Mouse (Mus musculus): Measurements from ENCODE around the gene Mup4.
"Not testable (repeated sequence)": the region's sequence is repeated elsewhere in the genome, so short reads cannot be mapped to it uniquely, and the experiment has no call there.

The Mup4 gene

DNA sequence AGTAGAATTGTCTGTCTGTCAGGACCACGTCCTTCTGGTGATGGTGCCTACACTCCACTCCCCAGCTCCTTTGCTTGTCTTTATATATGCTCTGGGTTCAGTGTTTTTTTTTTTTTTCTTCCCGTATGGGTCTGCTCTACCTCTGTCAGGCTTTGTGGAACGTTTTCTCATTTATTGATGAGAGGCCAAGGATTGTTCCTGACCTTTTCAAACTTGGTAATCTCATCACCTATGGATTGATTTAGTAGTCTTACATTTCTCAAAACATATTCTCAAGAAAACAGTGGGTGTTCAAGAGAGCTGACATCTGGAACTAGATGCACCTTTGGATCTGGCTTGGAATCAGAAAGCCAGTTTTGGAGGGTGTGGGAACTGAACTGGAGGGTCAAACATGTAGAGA, at the start of gene Mup4:
Gene Mup4 (minus strand): TSS at position 101 of the 400 bp plus-strand sequence.
- DNase-seq (ENCODE audit: low spot score in 2 of 2), result no peak

DNA sequence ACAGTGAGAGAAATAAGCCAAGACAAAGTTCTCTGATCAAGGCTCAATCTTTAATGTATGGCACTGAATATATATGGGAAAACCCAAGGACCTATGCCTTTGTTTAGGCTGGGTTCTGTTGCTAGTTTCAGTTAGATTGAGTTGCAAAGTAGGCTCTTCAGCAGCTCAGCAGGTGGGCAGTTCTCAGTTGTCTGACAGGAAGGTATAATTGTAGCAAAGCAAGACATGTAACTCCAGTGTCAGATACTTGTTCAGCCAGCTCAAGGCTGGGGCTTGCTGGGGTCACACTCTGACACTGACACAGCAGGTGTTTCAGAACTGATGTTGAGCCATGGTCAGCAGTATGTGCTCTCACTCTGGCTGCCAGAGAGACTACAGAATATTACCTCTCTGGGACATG, 37.4 kb upstream of the Mup4 start:
- DNase-seq (ENCODE audit: low spot score in 2 of 2), result not testable (repeated sequence)

DNA sequence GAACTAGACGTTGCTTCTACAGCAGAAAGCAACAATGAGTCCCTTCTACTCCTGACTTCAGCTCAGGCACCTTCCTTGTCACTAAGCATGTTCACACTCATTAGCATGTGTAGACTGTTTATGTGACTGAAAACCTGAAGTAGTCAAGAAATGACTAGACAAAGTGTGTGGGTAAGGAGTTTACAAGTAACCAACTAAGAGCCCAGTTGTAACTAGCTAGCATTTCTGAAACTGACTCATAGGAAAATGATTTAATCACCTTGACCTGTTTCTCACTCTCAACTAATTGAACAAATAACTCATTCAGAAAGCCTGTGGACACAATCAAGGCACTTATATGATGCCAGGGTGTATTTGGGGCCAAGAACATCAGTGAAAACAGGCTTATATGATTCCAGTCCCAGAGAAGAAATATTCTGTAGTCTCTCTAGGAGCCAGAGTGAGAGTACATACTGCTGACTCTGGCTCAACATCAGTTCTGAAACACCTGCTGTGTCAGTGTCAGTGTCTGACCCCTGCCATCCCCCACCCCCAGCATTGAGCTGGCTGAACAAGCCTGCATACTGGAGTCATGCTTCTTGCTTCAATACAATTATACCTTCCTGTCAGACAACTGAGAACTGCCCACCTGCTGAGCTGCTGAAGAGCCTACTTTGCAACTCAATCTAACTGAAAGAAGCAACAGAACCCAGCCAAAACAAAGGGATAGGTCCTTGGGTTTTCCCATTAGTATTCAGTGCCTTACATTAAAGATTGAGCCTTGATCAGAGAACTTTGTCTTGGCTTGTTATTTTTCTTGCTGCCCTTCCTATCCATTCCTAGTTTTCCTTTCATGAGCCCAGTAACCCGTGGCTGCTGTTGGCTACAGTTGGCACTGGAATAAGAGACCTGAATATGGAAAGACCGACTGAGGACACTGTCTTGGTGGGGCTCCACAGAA, 3.2 kb upstream of the Mup4 start, which contains the start of gene Mup6:
Gene Mup6 (plus strand): TSS at position 890 of the 940 bp plus-strand sequence.
- DNase-seq (ENCODE audit: low spot score in 2 of 2), result no peak

DNA sequence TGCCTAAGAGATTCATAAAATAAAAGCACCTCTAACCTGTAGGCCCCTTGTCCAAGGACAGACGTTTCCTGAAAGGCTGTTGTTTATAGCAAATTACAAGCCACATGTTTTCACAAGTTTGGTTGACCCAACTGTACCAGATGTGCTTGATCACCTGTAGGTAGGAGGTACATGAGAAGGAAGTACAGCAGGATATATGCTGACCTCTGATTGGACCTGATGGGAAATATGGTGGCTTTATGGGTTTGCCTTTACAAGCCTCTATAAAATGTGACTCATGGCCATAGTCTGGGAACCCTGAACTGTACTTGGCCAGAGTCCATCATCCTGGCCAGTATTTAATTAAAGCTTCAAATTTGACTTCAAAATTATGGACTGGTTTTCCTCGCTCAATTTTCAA, 23.0 kb downstream of the Mup4 start:
- no peak for DNase-seq (ENCODE audit: low spot score in 2 of 2)

DNA sequence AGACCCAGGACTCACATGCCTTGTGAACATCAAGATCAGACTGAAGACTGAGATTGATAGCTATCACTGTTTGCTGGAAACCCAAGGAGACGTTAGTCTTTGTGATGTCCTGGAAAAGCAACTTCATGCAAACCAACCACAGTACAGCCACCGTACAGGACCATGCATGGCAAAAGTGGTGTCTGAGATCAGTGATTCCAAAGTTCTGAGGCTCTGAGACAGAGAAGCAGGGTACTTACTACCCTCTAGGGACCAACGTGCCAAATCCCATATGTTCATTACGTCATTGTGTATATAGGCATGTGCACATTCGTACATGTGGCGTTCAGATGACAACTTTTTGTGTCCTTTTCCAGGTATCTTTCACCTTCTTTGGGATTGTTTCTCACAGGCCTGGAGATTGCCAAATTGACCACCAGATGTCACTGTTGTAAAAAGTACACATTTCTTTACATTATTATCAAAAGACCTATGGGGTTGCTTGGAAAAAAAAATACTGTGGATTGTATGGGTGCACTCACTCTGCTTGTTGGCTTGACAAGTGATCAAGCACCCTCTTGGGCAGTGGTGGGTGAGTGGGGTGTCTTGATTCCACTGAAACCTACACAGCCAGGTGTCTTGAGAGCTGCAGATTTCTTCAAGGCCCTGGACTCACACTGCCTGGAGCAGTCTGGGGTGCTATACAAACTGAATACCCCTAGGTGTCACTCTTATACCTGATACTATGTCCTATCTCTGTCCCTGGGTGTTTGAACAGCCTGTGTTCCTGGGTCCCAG, 27.8 kb downstream of the Mup4 start:
- DNase-seq (ENCODE audit: low spot score in 2 of 2), result peak in 1 of 2 experiments; percentile 5

DNA sequence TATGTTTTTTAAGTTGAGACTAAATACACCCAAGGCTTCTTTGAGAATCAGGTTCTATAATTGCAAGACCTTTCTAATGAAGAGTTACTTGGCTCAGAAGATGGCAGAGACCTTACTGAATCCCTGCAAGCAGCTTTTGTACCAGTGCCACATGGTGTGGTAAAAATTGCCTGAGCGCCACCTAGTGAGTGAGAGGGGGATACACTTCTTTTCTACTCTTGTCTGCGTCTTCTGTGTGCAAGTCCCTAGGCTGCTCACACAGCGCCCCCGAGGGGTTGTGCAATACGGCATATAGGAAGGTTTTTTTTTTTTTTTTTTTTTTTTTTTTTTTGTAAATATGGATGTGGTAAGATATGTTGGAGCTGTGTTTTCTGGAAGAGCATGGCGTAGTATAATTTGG, 32.2 kb downstream of the Mup4 start:
- peak; percentile 38 to 39 for DNase-seq (ENCODE audit: low spot score in 2 of 2)

DNA sequence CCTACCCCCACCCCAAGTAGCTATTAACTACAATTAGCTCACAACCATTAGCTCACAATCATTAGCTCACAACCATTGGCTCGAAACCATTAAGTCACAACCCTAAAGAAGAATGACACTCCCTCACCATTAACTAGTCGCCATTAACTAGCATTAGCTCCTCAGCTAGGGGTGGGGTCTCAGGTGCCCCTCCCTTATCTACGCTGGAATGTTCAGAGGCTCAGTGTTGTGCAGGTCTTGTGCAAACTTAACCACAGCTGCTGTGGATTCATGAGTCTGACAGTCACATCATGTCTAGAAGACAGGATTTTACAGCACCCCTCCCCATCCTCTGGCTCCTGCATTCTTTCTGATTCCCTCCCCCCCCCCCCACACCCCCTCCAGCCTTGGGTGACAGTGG, 32.8 kb downstream of the Mup4 start:
- no peak for DNase-seq (ENCODE audit: low spot score in 2 of 2)

DNA sequence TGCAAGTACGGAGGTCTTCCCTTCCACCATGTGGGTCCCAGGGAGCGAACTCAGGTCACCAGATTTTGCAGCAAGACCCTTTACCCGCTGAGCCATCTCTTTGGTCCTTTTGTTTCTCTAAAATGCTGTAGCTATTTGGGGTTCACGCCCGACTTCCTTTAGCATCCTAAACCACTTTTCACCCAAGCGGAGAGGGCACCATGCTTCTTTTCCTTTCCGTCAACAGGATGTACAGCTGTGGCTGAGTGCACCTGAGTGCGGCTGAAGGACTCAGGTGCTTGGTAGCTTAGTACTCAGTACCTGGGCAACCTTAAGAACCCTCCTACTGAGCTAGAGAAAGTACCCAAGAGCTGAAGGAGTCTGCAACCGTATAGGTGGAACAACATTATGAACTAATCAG, 35.4 kb downstream of the Mup4 start:
- no peak for DNase-seq (ENCODE audit: low spot score in 2 of 2)

DNA sequence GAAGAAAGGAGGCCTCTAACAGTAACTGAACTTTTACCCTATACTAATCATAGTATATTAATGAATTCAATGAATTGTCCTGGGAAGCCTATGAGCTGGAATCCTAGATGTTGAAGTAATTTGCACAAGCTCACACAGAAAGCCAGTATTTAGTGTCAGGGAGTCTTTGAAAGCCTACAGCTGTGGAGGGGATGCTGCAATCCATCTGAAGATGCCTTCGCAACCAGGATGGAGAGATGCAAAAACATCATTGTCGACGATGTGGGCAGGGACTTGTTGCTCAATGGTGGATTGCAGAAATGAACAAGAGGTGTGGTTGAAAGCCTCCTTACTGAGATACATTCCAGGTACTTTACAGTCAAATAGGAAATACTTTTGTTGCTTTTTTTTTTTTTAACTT, 42.5 kb downstream of the Mup4 start:
- no peak for DNase-seq (ENCODE audit: low spot score in 2 of 2)

DNA sequence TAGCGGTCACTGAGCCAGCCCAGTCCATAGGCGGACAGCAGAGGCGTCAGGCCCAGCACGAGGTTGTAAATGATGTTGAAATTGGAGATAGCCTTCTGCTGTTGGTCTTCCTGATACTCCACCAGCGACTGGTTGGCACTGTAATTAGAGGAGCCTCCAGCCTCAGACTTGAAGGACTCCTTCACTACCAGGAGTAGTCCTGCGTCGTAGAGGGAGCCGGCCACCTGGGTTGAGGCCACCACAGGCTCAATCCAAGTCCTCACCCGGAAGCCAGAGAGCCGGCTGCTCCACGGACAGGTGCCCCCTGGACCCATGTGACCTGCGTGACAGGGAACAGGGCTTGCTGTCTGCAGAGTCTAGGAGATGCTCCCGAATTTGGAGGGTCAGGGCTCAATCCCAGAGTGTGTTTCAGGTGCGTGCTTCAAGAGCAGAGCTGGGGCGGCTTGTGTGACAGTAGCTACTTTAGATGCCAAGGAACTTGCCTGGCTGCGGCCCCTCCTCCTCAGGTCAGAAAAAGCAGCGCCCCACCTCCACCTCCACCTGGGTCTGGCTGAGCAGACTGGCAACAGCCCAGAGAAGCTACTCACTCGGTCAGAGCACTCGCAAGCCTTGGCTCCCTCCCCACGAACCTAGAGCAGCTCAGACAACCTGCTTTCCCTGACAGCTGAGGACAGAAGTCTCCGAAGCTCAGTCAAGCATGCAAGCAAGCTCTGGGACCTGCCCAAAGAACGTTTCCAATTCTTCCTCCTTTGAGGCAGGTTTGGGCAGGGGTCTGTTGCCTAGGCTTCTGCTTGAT, 45.7 kb downstream of the Mup4 start, which contains the start of gene Slc46a2:
Gene Slc46a2 (minus strand): TSS at position 449 of the 796 bp plus-strand sequence.
- DNase-seq (ENCODE audit: low spot score in 2 of 2), result no peak

DNA sequence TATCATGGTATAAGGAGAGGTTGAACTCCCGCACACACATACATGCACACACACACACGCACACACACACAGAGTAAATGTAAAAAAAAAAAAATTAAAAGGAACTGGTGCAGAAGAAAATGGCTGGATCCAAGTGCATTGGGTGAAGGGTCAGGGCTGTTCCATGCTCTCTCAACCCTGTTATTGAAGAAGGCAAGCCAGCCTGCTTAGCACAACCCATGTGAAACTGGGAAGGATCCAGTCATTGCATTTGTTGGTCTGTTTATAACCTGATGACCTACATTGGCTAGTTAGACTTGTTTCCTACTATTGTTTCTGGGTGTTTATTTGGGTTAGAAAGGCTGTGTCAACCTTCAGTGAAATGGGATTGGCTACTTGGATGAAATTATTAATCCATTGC, 51.7 kb downstream of the Mup4 start:
- DNase-seq (ENCODE audit: low spot score in 2 of 2), result no peak

DNA sequence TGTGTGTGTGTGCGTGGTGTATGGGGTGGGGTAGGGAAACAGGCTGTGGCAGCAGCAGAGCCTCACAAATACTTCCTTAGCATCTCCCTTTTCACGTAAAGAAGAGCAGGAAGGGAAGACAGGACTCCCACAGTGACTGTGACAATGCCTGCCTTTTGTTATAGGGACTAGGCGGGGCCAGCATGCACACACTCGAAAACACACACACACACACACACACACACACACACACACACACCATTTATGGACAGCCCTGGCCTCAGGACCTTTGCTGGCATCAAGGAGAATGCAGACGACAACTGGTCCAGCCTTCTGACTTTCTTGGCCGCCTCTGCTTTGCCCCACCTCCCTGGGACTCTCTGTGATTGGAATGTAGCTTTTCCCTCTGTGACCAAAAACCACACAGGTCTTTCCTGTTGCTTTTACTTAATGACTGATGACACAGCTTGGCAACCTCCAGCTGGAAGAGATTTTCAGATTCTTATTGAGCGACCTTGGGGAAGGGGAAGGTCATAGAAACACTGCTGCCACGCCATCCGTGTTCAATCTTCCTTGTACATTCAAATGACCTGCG, 52.8 kb downstream of the Mup4 start:
- DNase-seq (ENCODE audit: low spot score in 2 of 2), result no peak

DNA sequence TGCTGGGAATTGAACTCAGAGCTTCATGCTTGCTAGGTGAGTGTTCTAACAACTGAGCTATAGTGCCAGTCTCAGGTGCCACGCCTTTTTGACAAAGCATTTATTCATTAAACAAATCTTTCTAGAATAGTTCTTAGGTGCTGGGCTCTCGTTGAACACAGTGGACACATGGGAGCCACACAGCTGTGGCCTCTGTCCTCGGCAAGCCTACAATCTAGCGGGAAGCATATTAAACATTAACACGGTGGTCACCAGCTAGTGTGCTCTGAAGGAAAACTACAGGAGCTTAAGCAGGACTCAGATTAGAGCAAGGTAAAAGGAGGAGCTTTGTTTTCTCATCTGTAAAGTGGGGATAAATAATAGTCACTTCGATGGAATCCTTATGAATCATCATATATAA, 53.4 kb downstream of the Mup4 start:
- no peak for DNase-seq (ENCODE audit: low spot score in 2 of 2)

Data from frontal cortex, postnatal 14 days (tissue).